Mouse (Mus musculus): ENCODE data around the gene Scgb1b15.
"Not testable (repeated sequence)": the region's sequence is repeated elsewhere in the genome, so short reads cannot be mapped to it uniquely, and the experiment has no call there.

DNA sequence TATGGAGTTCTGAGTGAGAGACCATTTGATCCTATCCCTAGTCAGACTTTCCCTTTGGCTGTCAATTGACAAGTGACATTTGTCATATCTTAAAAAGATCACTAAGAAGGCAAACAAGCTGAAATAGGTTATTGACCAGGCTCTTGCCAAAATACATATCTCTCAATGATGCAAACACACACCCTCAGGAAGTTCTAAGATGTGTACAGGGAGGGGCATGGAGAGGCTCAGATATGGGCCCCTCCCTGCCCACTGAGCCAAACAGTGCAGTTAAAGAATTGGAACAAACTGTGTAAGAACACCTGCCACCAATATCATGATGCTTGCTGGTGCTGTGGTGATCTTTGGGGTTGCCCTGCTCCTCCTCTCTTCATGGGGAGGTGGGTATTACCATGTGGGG lies at the start of gene Scgb1b15:
- TF ChIP-seq CTCF (IDR thresholded peaks at IDR 0.05; ENCODE audit: control insufficient read depth, insufficient read depth, low read length); POLR2A (IDR thresholded peaks at IDR 0.05; ENCODE audit: borderline replicate concordance, control insufficient read depth, low read depth, low read length): not testable (repeated sequence)

All from bone marrow, adult 2 months (tissue).